Mouse (Mus musculus) lung, adult 2 months (tissue): ENCODE results near the gene Tmem88. TPM values are rescaled to one million over a fixed set of nuclear protein-coding genes. Genes with fewer than 3 reads are reported as not detected.

ENCODE experiments used
- DNase-seq: peaks from one replicate; pipeline ENCODE4 v3.0.0; 2022
- H3K4me1 ChIP-seq: fragments of 200-500 bp; 2 replicates; pipeline ENCODE4 v1.6.1; 2011; ENCODE audit warnings: low read length; ENCODE audit not compliant: control insufficient read depth, insufficient read depth
- H3K4me3 ChIP-seq: fragments of 200-500 bp; replicated peaks from 2 replicates; pipeline ENCODE3; 2011; ENCODE audit warnings: low read depth, mild to moderate bottlenecking, control low read depth, low read length; ENCODE audit errors: extremely low read depth
- CTCF ChIP-seq: fragments of 200-500 bp; IDR thresholded peaks from 2 replicates; pipeline ENCODE4 v1.5.1; 2011; ENCODE audit warnings: mild to moderate bottlenecking, low read length, control low read depth; ENCODE audit not compliant: insufficient read depth
- POLR2A ChIP-seq: fragments of 200-500 bp; IDR thresholded peaks from 2 replicates; pipeline ENCODE4 v1.6.1; 2011; ENCODE audit warnings: low read depth, mild to moderate bottlenecking, control low read depth, low read length, borderline replicate concordance; ENCODE audit errors: extremely low read depth
- WGBS: fragments of 180-500 bp; shearing (Covaris S2); methylation state at CpG from one replicate; pipeline ENCODE4 v1.1.7; 2018; 5-methylcytosine and 5-hydroxymethylcytosine counted together
- polyA plus RNA-seq: library from polyadenylated mRNA; depleted of rRNA; stranded (reverse); fragments of >200 nt; gene quantifications from 2 replicates; pipeline ENCODE4 v1.2.3, GENCODE M21; 2012

Gene Tmem88
- polyA plus RNA-seq, 1 experiment, result 37.8 TPM

- no peak for DNase-seq
- 70% methylated on average over 7 of the region's 7 CpGs for WGBS
- TF ChIP-seq POLR2A, result no peak
- TF ChIP-seq CTCF, result no peak
- Histone ChIP-seq H3K4me1 (no peaks in the 10 kb centered on the region), H3K4me3 (no peak overlapping the region)
These were observed 11.3 kb downstream of the Tmem88 start for GRCm38 (mm10) chr11:69386758-69387157.

- TF ChIP-seq CTCF, result no peak
- TF ChIP-seq POLR2A, result no peak
- H3K4me1 ChIP-seq, result no peaks in the 10 kb centered on the region
- WGBS, result 71% methylated on average over 6 of the region's 6 CpGs
- DNase-seq, result no peak
- no peak overlapping the region for H3K4me3 ChIP-seq
These were observed 13.1 kb downstream of the Tmem88 start for GRCm38 (mm10) chr11:69384979-69385378.

GRCm38 (mm10) chr11:69382478-69383105 lies 15.4 kb downstream of the Tmem88 start:
- TF ChIP-seq POLR2A (no peak), CTCF (no peak)
- no peaks in the 10 kb centered on the region for H3K4me1 ChIP-seq
- no peak overlapping the region for H3K4me3 ChIP-seq
- 62% methylated on average over 10 of the region's 10 CpGs for WGBS
- DNase-seq, result no peak

GRCm38 (mm10) chr11:69381356-69381755 lies 16.7 kb downstream of the Tmem88 start:
- WGBS, result 73% methylated on average over 6 of the region's 6 CpGs
- no peak for TF ChIP-seq CTCF
- no peak for TF ChIP-seq POLR2A
- no peaks in the 10 kb centered on the region for H3K4me1 ChIP-seq
- no peak overlapping the region for H3K4me3 ChIP-seq
- no peak for DNase-seq

- WGBS, result 67% methylated on average over 3 of the region's 3 CpGs
- DNase-seq, result no peak
- TF ChIP-seq CTCF, result no peak
- TF ChIP-seq POLR2A, result no peak
These were observed 18.4 kb downstream of the Tmem88 start for GRCm38 (mm10) chr11:69379600-69379999.

GRCm38 (mm10) chr11:69377766-69378165 lies 20.3 kb downstream of the Tmem88 start:
- TF ChIP-seq POLR2A (no peak), CTCF (no peak)
- no peak overlapping the region for H3K4me3 ChIP-seq
- H3K4me1 ChIP-seq, result no peaks in the 10 kb centered on the region
- DNase-seq, result no peak
- 63% methylated on average over 3 of the region's 3 CpGs for WGBS

More at GRCm38 (mm10) chr11:69379600-69379999, 18.4 kb downstream of the Tmem88 start:
- no peaks in the 10 kb centered on the region for H3K4me1 ChIP-seq
- H3K4me3 ChIP-seq, result no peak overlapping the region

GRCm38 (mm10) chr11:69375646-69376045 lies 22.4 kb downstream of the Tmem88 start:
- Histone ChIP-seq H3K4me3 (no peak overlapping the region), H3K4me1 (no peaks in the 10 kb centered on the region)
- TF ChIP-seq CTCF, result no peak
- 90% methylated on average over 4 of the region's 4 CpGs for WGBS
- no peak for DNase-seq

- Histone ChIP-seq H3K4me3 (no peak overlapping the region), H3K4me1 (no peaks in the 10 kb centered on the region)
- DNase-seq, result no peak
- 91% methylated on average over 16 of the region's 16 CpGs for WGBS
- no peak for TF ChIP-seq CTCF
These were observed 24.6 kb downstream of the Tmem88 start for GRCm38 (mm10) chr11:69373223-69373965.

GRCm38 (mm10) chr11:69372780-69373170 lies 25.3 kb downstream of the Tmem88 start:
- H3K4me1 ChIP-seq, result peaks cover 2% of the 10 kb centered on the region
- TF ChIP-seq POLR2A (no peak), CTCF (0 out of 2 replicates have a peak, but pooled peaks have one; percentile 7)
- 60% methylated on average over 3 of the region's 3 CpGs for WGBS

GRCm38 (mm10) chr11:69372056-69372779 lies 25.8 kb downstream of the Tmem88 start:
- no peak for DNase-seq
- Histone ChIP-seq H3K4me1 (peaks cover 3% of the 10 kb centered on the region), H3K4me3 (no peak overlapping the region)
- WGBS, result 50% methylated on average over 12 of the region's 12 CpGs
- TF ChIP-seq CTCF (no peak), POLR2A (no peak)

More at GRCm38 (mm10) chr11:69372780-69373170, 25.3 kb downstream of the Tmem88 start:
- no peak overlapping the region for H3K4me3 ChIP-seq
- DNase-seq, result no peak
